Mouse (Mus musculus): ENCODE results near the gene Celsr1. TPM values are rescaled to one million over a fixed set of nuclear protein-coding genes. Genes with fewer than 3 reads are reported as not detected.

The Celsr1 gene
- polyA plus RNA-seq, 1 experiment, result 40.0 TPM

DNA sequence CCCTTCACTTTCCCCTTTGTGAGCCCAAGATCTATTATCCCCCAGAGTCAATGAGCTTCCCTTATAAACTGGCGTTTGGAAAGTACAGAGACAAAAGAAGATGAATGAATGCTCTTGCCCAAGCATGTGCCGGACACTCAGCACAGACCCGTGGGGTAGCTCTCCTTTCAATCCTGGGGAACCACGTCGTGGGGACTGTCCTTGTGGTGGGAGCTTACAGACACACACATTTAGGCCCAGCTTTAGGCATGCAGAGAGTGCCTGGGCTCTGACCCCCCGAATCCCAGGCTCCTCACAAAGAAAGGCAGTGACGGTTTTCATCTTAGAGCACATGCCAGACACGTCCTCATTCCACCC lies 113.7 kb downstream of the Celsr1 start:
- Histone ChIP-seq H3K4me3 (ENCODE audit: control insufficient read depth, insufficient read depth, low read length) (no peak overlapping the region), H3K27ac (ENCODE audit: control insufficient read depth, insufficient read depth, low read length) (no peak overlapping the region), H3K27me3 (ENCODE audit: control insufficient read depth, insufficient read depth, low read length) (no peaks in the 10 kb centered on the region), H3K4me1 (replicated peaks; ENCODE audit: control insufficient read depth, insufficient read depth, low read length) (no peaks in the 10 kb centered on the region), H3K36me3 (ENCODE audit: control insufficient read depth, insufficient read depth, low read length) (no peaks in the 10 kb centered on the region; the same call in 1 of the 2 replicates)
- no peak for DNase-seq
- 95% methylated on average over 8 of the region's 8 CpGs for WGBS
- no peak for TF ChIP-seq POLR2A (IDR thresholded peaks at IDR 0.05; ENCODE audit: control insufficient read depth, extremely low read depth, insufficient read depth, low read length, poor library complexity)
- TF ChIP-seq CTCF (IDR thresholded peaks at IDR 0.05; ENCODE audit: borderline replicate concordance, control insufficient read depth, extremely low read depth, insufficient read depth, low read length, poor library complexity), result no peak

GRCm38 (mm10) chr15:85919191-85919891 lies 114.2 kb downstream of the Celsr1 start:
- 85% methylated on average over 8 of the region's 8 CpGs for WGBS

GRCm38 (mm10) chr15:85913605-85914004 lies 120.0 kb downstream of the Celsr1 start:
- Histone ChIP-seq H3K4me3 (ENCODE audit: control insufficient read depth, insufficient read depth, low read length) (no peak overlapping the region), H3K27ac (ENCODE audit: control insufficient read depth, insufficient read depth, low read length) (no peak overlapping the region), H3K4me1 (replicated peaks; ENCODE audit: control insufficient read depth, insufficient read depth, low read length) (peaks cover 28% of the 10 kb centered on the region), H3K27me3 (ENCODE audit: control insufficient read depth, insufficient read depth, low read length) (no peaks in the 10 kb centered on the region), H3K36me3 (ENCODE audit: control insufficient read depth, insufficient read depth, low read length) (no peaks in the 10 kb centered on the region)
- WGBS, result 60% methylated on average over 2 of the region's 2 CpGs
- peak; percentile 81 for DNase-seq
- TF ChIP-seq POLR2A (IDR thresholded peaks at IDR 0.05; ENCODE audit: control insufficient read depth, extremely low read depth, insufficient read depth, low read length, poor library complexity) (no peak), CTCF (IDR thresholded peaks at IDR 0.05; ENCODE audit: borderline replicate concordance, control insufficient read depth, extremely low read depth, insufficient read depth, low read length, poor library complexity) (peak; percentile 80; the same call in 1 of the 2 replicates)

More at GRCm38 (mm10) chr15:85919191-85919891, 114.2 kb downstream of the Celsr1 start:
- Histone ChIP-seq H3K4me1 (replicated peaks; ENCODE audit: control insufficient read depth, insufficient read depth, low read length) (no peaks in the 10 kb centered on the region), H3K27me3 (ENCODE audit: control insufficient read depth, insufficient read depth, low read length) (no peaks in the 10 kb centered on the region), H3K36me3 (ENCODE audit: control insufficient read depth, insufficient read depth, low read length) (no peaks in the 10 kb centered on the region), H3K4me3 (ENCODE audit: control insufficient read depth, insufficient read depth, low read length) (no peak overlapping the region), H3K27ac (ENCODE audit: control insufficient read depth, insufficient read depth, low read length) (no peak overlapping the region)
- DNase-seq, result no peak
- TF ChIP-seq CTCF (IDR thresholded peaks at IDR 0.05; ENCODE audit: borderline replicate concordance, control insufficient read depth, extremely low read depth, insufficient read depth, low read length, poor library complexity) (no peak), POLR2A (IDR thresholded peaks at IDR 0.05; ENCODE audit: control insufficient read depth, extremely low read depth, insufficient read depth, low read length, poor library complexity) (no peak)

GRCm38 (mm10) chr15:85909931-85910330 lies 123.6 kb downstream of the Celsr1 start:
- TF ChIP-seq CTCF (IDR thresholded peaks at IDR 0.05; ENCODE audit: borderline replicate concordance, control insufficient read depth, extremely low read depth, insufficient read depth, low read length, poor library complexity) (no peak), POLR2A (IDR thresholded peaks at IDR 0.05; ENCODE audit: control insufficient read depth, extremely low read depth, insufficient read depth, low read length, poor library complexity) (no peak)
- WGBS, result 8% methylated on average over 10 of the region's 10 CpGs
- Histone ChIP-seq H3K27ac (ENCODE audit: control insufficient read depth, insufficient read depth, low read length) (peak overlapping the region; percentile 69), H3K27me3 (ENCODE audit: control insufficient read depth, insufficient read depth, low read length) (no peaks in the 10 kb centered on the region), H3K4me3 (ENCODE audit: control insufficient read depth, insufficient read depth, low read length) (no peak overlapping the region), H3K4me1 (replicated peaks; ENCODE audit: control insufficient read depth, insufficient read depth, low read length) (peaks cover 30% of the 10 kb centered on the region), H3K36me3 (ENCODE audit: control insufficient read depth, insufficient read depth, low read length) (no peaks in the 10 kb centered on the region)
- DNase-seq, result no peak

DNA sequence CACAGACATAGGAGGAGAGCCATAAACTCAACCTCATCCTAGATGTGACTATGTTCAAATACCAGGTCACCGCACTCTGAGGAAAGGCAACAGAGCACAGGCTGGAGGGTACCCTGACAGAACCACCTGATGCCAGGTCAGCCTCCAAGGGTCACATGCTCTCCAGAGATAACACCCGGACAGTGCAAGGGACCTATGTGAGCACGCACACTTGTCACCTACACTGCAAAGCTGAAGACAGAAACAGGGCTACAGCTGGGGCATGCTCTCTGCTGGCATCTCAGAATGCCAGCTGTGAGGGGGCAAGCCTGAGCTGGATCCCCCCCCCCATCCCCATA lies 124.1 kb downstream of the Celsr1 start:
- Histone ChIP-seq H3K27me3 (ENCODE audit: control insufficient read depth, insufficient read depth, low read length) (no peaks in the 10 kb centered on the region), H3K36me3 (ENCODE audit: control insufficient read depth, insufficient read depth, low read length) (no peaks in the 10 kb centered on the region), H3K27ac (ENCODE audit: control insufficient read depth, insufficient read depth, low read length) (peak overlapping the region; percentile 51; the same call in 1 of the 2 replicates), H3K4me1 (replicated peaks; ENCODE audit: control insufficient read depth, insufficient read depth, low read length) (peaks cover 30% of the 10 kb centered on the region), H3K4me3 (ENCODE audit: control insufficient read depth, insufficient read depth, low read length) (no peak overlapping the region)
- whole genome bisulfite sequencing, result 33% methylated on average over 3 of the region's 3 CpGs
- DNase-seq, result peak; percentile 19
- no peak for TF ChIP-seq CTCF (IDR thresholded peaks at IDR 0.05; ENCODE audit: borderline replicate concordance, control insufficient read depth, extremely low read depth, insufficient read depth, low read length, poor library complexity)
- TF ChIP-seq POLR2A (IDR thresholded peaks at IDR 0.05; ENCODE audit: control insufficient read depth, extremely low read depth, insufficient read depth, low read length, poor library complexity), result no peak

DNA sequence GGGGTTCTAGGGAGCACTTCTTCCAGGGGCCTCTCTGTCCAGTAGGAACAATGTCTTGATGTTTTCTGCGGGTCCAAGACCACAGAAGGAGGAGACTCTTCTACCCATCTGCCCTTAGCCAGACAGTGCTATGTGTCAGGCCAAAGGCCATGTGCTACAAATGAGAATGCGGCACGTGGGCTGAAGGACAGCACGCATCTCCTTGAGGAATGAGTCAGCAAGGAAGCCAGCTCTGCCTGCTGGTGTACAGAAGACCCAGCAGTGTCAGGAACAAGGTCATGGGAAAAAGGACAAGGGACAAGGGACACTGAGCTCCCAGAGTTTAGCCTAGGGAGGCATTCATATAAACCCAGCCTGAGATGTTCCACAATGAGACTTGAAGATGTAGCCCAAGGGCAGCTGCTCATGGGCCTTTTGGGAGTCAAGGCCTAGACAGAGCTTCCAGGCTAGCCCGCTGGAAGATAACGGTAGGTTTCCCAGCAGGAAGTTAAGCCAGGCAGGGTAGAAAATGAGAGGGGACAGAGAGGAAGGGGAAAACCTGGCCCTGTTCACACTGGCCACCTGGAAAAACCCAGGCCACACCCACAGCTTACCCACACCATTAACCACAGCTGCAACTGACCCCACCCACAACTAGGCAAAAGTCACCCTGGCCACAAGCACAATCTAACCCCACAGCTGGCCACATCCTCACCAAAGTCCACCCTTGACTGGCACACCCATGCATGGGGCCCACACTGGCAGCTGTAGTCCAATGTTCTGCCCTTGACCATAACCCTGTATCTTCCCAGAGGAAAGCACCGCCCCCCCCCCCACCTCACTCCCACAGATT lies 124.7 kb downstream of the Celsr1 start:
- WGBS, result 69% methylated on average over 7 of the region's 7 CpGs
- Histone ChIP-seq H3K4me3 (ENCODE audit: control insufficient read depth, insufficient read depth, low read length) (no peak overlapping the region), H3K36me3 (ENCODE audit: control insufficient read depth, insufficient read depth, low read length) (no peaks in the 10 kb centered on the region), H3K27me3 (ENCODE audit: control insufficient read depth, insufficient read depth, low read length) (no peaks in the 10 kb centered on the region), H3K4me1 (replicated peaks; ENCODE audit: control insufficient read depth, insufficient read depth, low read length) (peaks cover 30% of the 10 kb centered on the region), H3K27ac (ENCODE audit: control insufficient read depth, insufficient read depth, low read length) (peak overlapping the region; percentile 51)
- no peak for DNase-seq
- TF ChIP-seq POLR2A (IDR thresholded peaks at IDR 0.05; ENCODE audit: control insufficient read depth, extremely low read depth, insufficient read depth, low read length, poor library complexity) (no peak), CTCF (IDR thresholded peaks at IDR 0.05; ENCODE audit: borderline replicate concordance, control insufficient read depth, extremely low read depth, insufficient read depth, low read length, poor library complexity) (no peak)
